Mouse (Mus musculus) urinary bladder, postnatal 25 days (tissue): ENCODE results near the gene Scarf2.

ENCODE experiments used
- DNase-seq: peaks from one replicate; pipeline ENCODE4 v3.0.0; 2022; ENCODE audit warnings: low spot score

The Scarf2 gene

GRCm38 (mm10) chr16:17831781-17832180, 34.7 kb downstream of the Scarf2 start:
- no peak for DNase-seq

DNA sequence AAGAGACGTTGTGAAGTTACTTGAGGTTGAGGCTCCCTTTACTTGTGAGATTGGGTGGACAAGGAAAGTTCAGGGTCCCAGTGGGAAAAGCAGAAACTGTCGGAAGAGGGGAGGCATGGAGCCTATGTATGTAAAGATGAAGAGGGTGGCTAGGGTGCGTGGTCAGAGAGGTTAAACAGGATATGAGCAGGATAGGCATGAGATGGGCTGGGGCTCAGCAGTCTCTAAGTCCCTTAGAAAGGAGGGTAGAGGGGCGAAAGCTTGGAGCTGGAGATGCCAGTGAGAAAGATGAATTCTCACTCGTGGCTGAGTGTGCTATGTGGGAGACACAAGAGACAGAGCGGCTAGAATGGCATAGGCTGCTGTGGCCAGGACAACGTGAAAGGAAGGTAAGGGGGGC, 35.7 kb downstream of the Scarf2 start, which contains the start of gene B830017H08Rik:
Gene B830017H08Rik, plus strand, starts transcription at position 301 of the 400 bp plus-strand sequence.
- no peak for DNase-seq

DNA sequence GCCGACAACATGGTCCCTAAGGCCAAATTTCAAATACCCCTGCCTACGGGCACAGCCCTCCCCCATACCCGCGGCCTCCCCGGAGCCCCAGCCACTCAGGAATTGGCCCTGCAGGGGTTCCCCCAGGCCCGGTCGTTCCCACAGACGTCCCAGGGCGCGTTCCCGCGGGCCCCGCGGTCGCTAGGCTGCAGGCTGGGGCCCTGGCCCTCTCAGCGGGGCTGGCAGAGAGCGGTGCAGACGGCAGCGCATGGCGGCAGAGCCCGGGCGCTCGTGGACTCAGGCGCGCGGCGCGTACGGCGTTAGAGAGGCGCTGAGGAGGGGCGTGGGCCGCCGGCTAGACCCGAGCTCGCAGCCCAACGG, 36.2 kb downstream of the Scarf2 start:
- no peak for DNase-seq

DNA sequence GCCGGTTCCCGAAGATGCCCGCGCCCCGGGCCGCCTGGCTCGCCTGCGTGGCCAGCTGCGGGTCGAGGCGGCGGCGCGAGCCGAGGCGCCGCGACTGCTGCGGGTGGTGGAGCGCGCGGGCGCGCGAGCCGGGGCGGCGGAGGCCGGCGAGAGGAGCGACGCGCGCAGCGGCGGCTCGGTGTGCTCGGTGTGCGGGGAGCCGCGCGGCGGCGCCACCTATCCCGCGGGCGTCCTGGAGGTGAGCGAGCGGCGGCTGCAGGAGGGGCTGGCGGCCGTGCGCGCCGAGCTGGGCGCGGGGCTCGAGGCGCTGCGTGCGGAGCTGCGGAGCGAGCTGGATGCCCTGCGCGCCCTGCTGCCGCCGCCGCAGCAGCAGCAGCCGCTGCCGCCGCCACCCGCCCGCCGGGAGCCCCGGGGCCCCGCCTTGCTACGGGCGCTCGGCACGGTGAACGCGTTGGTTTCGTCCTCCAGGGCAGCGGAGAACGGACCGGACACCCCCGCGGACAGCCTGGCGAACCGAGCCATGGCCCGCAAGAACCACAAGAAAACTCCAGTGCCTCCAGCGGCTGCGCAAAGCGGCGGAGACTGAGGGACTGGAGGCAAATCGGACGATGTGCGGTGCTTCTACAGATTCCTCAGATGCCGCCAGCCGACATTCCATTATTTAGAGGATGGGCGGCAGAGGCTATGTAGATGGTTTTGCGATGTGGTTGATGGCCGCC, 36.8 kb downstream of the Scarf2 start:
- DNase-seq = no peak

DNA sequence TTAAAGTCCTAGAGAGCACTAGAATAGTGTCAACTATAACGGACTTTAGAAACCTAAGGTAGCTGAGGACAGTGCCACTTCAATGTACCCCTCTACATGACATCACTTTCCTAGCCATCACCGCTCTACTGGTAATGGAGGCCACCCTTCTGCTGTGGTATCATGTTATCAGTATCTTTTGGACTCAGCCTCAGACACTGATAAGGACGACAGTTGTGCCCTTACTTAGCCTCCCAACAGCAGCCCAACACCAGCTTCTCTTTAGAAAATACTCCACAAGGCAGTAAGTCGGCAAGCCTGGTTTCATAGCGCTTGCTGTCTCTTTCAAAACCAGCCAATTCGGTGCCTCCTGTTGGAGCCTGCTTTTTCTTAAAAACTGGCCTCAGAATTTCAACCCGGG, 37.5 kb downstream of the Scarf2 start:
- DNase-seq = no peak

- DNase-seq = no peak
Observed at GRCm38 (mm10) chr16:17835481-17835880, 38.4 kb downstream of the Scarf2 start.

GRCm38 (mm10) chr16:17838051-17838450, 41.0 kb downstream of the Scarf2 start, which contains the start of gene Car15:
Car15 (minus strand) TSS chr16:17838364.
- no peak for DNase-seq

DNA sequence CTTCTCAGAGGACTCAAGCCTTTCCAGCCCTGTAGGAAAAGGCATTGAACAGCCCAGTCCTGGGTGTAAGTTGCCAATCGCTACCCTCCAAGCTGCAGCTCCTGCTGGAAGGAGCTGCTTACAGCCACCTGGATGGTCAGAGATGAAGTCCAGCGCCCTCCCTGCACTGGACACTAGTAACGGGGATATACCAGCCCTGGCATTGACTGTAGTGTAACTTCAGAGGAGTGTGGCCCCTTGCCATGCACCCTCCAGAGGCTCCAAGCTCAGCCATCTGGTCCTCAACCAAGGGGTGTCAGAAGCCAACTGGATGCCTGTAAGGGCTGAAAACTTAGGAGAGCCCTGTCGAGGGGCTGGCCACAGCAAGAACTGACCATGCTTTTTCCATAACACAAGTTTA, 42.9 kb downstream of the Scarf2 start:
- DNase-seq = no peak

DNA sequence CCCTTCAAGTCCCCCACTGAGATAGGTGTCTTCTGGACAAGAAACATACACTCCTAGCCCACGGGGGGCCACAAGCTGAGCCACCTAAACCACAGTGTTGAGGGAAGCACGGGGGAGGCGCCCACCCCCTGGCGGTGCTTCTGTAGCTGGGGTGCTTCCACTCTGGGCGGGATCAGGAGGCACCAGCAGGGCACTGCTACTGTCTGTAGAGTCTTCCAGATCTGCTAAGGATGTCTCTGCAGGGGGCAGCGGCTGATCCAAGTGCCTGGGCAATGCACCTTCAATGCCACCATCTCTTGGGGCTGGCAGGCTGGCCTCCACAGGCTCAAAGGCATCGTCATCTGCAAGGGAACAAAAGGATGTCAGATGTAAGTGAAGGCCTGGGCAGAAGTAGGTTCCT, 45.4 kb downstream of the Scarf2 start:
- DNase-seq = no peak

DNA sequence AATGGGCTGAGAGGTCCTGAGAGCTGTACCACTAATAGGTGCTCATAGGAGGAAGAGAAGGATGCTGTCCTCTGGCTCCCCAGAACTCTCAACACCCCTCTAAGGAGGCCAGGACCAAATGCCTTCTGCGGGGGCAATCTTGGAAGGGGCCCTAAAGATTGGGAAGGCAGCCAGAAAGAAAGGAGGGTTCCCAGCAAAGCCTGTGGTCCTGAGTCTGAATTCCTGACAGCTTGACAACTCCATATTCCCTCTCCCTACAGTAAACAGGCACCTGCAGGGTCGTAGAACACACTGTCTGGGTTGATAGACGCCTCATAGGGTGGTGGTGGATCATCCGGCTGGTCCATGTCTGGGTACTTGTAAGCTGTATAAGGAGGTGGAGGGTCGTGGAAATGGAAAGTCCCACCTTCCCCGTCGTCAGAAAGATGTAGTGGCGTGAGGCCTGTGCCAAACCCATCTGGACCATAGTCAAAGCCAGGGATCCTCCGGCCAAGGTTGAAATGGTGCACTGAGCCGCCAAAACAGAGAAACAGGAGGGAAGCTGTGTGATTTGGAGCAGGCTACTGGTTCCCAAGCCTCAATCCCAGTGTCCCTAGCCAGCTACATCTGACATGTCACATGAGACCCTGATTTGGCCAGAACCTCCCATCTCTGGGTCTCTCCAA, 46.8 kb downstream of the Scarf2 start:
- DNase-seq = no peak

GRCm38 (mm10) chr16:17848431-17848830, 51.3 kb downstream of the Scarf2 start:
- no peak for DNase-seq

- peak; percentile 29 for DNase-seq
Observed at GRCm38 (mm10) chr16:17848928-17849327, 51.8 kb downstream of the Scarf2 start.

GRCm38 (mm10) chr16:17849486-17849885, 52.4 kb downstream of the Scarf2 start:
- DNase-seq = no peak

- DNase-seq = no peak
Observed at GRCm38 (mm10) chr16:17851331-17851730, 54.2 kb downstream of the Scarf2 start.

- DNase-seq = no peak
Observed at GRCm38 (mm10) chr16:17851860-17852259, 54.8 kb downstream of the Scarf2 start.

GRCm38 (mm10) chr16:17853263-17853662, 56.2 kb downstream of the Scarf2 start:
- no peak for DNase-seq

- DNase-seq = no peak
Observed at GRCm38 (mm10) chr16:17857157-17857556, 60.1 kb downstream of the Scarf2 start.
